Mouse (Mus musculus) spleen, postnatal 36 days (tissue): ENCODE data around the gene Ccr3.
"Not testable (repeated sequence)": the region's sequence is repeated elsewhere in the genome, so short reads cannot be mapped to it uniquely, and the experiment has no call there.

Experiments used
- DNase-seq, 2 experiments: peaks; one replicate each; pipeline ENCODE4 v3.0.0; 2022; ENCODE audit warnings: low spot score in 2 of 2, mixed read lengths in 1 of 2

The Ccr3 gene

GRCm38 (mm10) chr9:124053532-124053931 lies 31.8 kb downstream of the Ccr3 start:
- no peak for DNase-seq

GRCm38 (mm10) chr9:124056158-124056709 lies 34.5 kb downstream of the Ccr3 start:
- no peak for DNase-seq

- no peak for DNase-seq
Observed at GRCm38 (mm10) chr9:124059660-124060352, 38.0 kb downstream of the Ccr3 start.

- DNase-seq = not testable (repeated sequence)
Observed at GRCm38 (mm10) chr9:124061474-124062432, 40.0 kb downstream of the Ccr3 start.

- no peak for DNase-seq
Observed at GRCm38 (mm10) chr9:124066572-124067103, 44.9 kb downstream of the Ccr3 start.

- DNase-seq = no peak
Observed at GRCm38 (mm10) chr9:124068098-124069058, 46.6 kb downstream of the Ccr3 start.

- DNase-seq = peak; percentile 22 to 35
Observed at GRCm38 (mm10) chr9:124071506-124071905, 49.7 kb downstream of the Ccr3 start.

GRCm38 (mm10) chr9:124079803-124080202 lies 58.0 kb downstream of the Ccr3 start:
- DNase-seq = no peak

GRCm38 (mm10) chr9:124080471-124080870 lies 58.7 kb downstream of the Ccr3 start:
- DNase-seq = not testable (repeated sequence)
